Mouse (Mus musculus) cerebellum, adult 11 months (tissue): ENCODE measurements around the gene St6galnac6.

Source experiments
- DNase-seq: peaks from one replicate; pipeline ENCODE4 v3.0.0; 2022

St6galnac6 gene

DNA sequence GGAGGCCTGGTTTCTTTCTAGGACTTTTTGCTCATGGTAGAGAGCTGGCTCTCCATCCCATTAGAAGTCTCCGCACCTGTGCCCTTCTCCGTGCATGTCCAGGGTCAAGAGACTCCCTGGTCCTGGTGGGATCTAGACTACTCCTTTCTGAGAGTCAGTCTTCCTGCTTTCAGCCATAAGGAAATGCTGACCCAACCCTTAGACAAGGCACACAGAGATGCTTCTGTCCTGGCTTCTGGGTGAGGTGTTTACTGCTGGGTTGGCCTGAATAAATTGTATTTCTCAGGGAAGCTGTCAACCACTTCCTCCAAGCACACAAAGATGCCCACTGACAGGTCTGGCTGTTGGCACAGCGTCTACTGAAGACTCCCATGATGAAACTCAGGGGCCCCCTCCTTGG, at the start of gene St6galnac6:
St6galnac6 (plus strand) TSS at position 301 of the 400 bp plus-strand sequence.
- DNase-seq = no peak

DNA sequence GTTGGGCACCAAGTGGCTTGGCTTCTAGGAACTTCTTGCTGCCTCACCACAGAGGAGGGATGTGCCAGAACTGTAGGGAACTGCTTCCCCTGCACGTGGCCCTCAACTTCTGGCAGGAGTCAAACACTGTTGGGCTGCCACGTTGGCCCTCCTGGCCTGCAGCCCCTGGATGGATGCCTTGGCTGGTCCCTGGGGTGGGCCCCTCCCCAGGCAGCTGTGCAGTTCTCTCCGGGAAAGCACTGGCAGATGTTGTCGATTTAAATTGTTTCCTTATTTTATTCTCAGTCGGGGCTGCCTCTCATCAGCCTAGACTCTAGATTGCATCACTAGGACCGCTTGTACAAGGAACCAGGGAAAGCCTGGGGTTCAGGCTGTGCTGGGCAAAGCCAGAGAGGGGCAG, 49.7 kb upstream of the St6galnac6 start:
- no peak for DNase-seq

DNA sequence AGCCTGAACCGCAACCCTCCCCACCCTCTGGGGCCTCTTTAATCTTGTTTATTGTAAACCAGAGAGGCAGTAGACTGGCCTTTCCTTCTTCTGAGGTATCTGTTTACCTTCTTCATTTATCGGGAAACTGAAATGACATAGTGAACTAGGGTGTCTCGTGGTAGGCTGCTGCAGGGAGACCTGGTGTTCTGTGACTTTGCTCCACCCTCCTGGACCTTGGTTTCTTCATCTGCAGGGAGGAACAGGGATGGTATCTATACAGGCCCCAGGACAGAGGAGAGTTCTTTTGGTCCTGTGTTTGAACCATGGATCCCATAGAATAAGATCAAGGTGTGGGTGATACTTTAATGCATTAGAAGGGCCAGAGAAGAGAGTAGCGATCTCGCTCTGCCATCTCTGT, 48.3 kb upstream of the St6galnac6 start:
- no peak for DNase-seq

DNA sequence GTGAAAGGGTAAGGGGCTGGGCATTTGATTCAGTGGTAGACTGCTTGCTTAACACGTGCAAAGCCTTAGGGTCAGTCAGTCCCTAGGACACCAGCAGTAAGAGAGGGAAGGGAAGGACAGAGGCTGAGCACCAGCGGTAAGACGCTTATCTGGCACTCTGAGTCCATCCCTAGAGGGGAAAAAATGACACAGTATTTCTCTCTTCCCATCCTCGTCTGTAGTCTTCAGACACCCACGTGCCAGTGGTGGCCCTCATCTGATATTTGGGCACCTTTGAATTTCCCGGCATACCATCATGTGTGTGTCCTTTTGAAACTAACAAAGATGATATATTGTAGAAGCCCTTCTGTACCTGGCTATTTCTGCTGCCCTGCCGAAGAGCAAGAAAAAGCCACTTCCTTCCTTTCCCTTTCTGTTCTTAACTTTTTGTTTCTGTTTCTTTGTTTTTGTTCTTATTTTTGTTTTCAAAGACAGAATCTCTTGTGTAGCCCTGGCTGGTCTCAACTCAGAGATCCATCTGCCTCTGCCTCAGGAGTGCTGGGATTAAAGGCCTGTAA, 45.8 kb upstream of the St6galnac6 start:
- DNase-seq = no peak

DNA sequence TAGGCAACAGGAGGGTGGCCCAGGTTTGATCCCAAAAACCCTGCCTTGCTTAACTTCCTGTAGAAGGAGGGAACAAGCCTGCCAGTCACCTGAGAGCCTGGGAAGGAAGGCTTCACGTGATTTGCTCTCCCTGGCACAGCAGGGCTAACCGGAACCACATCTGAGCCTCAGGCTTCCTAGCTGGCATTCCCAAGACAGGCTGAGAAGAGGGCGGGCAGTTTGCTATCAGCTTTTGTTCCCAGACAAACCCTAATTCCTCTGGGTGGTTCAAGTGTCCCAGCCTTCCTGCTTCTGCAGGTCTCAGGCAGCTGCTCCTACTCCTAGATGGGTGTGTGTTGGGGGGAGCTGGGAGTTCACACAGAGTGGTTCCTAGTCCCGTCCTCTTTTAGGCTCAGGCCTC, 44.0 kb upstream of the St6galnac6 start:
- no peak for DNase-seq

DNA sequence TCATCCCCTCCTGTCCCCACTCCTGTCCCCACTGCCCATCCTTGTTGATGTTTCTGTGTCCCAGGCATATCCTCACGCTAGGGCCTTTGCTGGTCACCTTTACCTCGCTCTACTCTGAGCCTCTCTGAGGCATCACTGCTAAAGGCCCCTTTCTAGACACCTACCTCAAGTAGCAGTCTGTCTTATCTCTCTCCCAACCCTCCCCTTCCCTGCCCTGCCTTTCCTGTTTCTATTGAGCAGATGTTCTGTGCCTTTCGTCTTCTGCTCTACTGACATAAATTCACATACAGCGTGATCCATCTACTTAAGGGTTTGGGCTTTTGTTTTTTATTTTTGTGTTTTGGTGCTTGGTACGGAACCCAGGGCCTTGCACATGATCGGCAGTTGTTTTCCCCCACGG, 43.5 kb upstream of the St6galnac6 start:
- DNase-seq = no peak

DNA sequence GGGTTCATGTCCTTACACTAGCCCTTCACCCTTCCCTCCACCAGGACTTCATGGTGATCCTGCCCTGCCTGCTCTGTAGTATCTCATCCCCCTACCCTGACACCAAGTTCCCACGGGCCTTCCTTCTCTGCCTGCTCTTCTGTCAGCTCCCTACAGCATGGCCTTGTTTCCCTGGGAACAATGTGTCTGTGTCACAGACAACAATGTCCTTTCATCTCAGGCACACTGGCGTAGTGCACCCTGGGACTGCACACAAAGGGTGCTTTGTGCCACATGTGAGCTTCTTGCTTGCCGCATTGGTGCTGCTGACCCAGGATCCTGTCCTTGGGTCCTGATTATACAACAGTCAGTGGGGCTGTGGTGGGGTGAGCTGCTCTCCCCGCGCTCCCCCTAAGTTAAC, 39.9 kb upstream of the St6galnac6 start:
- DNase-seq = no peak

DNA sequence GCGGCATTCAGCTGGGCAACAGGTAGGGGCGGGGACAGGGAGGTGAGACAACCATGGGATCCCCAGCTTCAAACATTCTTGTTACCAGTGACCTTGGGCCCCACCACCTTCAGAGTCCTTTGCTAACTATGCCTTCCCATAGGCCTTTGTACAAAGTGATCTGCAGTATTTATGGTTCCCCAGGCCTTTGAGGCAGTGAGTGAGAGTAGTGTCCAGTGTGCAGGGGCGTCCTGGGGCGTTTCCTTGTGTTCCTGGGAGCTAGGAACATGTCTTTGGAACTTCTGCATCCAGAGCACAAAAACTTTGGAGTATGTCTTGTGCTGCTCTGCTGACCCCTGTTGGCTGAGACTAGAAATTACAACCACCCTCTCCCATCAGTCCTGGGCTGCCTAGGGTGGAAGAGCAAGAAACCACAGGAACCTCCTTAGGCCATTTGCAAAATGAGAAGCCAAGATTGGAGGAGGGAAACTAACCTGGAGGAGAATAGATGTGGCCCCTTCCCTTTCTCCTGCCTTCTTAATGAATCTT, 32.9 kb upstream of the St6galnac6 start:
- DNase-seq = peak; percentile 66

DNA sequence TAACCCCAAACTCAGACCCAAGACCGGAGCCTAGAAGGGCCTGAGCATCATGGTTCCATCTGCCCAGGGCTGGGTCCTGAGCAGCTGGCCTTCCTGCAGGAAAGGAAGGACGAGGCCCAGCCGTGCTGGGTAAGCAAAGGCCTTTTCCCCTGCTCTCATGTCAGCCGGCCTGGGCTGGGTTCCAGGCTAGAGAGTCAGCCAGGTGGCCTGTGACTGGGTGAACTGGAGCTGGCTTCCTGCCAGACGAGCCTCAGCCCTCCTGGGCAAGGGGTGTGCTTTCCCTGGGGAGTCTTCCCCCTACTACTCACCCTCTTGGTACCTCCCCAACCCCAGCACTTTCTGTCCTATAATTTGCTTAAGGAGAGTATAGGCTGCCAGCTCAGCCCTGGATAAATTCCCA, 31.4 kb upstream of the St6galnac6 start:
- no peak for DNase-seq

DNA sequence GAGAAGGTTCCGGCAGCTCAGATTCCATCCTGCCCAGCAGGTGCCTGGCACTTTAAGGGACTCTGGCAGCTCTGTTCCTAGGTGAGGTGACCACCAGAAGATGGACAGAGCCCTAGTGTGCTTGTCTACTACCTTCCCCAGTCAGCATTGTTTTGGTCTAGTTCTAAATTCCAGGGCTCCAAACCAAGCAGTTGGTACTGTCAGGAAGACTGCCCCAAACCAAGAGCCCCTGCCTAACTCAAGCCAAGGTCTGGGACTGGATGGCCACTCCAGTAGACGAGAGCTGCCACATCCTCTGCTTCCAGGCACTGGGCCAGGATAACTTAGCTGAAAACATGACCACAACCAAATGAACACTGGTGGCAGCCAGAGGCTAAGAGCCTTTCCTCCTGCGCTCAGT, 30.6 kb upstream of the St6galnac6 start:
- DNase-seq = no peak

DNA sequence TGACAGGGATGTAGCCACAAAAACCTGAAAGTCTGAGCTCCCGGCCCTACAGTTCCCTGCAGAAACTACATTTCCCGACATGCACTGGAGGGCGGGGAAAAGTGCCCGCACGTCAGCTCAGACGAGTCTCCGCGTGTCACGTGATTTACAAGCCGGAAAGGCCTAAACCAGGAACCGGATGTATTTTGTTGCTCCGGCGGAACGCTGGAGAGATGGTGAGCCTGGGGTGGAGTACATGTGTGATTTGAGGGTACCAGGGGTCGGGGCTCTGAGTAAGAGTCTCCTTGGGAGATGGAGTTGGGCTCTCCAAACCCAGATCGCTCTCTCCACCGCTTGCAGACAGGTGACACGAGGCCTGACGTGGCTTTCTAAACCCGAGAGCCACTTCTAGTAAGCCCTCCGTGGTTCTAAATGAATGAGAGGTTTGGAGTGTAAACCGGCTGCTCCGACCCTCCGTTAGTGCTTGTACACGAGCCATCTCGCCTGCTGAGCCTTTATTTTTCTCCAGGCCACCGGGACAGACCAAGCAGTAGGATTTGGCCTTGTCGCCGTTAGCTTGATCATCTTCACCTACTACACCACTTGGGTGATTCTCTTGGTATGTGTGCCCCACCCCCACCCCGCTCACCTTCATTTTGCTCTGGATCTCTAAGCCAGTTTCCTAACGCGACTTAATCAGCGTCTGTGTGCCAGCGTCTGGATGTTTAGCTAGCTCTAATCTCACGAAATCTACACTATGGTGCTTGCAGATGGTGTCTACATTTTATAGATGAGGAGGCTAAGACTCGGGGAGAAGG, 28.6 kb upstream of the St6galnac6 start, which contains the start of gene Dpm2:
Dpm2 (plus strand) TSS at position 161 of the 797 bp plus-strand sequence.
- peak; percentile 86 for DNase-seq

DNA sequence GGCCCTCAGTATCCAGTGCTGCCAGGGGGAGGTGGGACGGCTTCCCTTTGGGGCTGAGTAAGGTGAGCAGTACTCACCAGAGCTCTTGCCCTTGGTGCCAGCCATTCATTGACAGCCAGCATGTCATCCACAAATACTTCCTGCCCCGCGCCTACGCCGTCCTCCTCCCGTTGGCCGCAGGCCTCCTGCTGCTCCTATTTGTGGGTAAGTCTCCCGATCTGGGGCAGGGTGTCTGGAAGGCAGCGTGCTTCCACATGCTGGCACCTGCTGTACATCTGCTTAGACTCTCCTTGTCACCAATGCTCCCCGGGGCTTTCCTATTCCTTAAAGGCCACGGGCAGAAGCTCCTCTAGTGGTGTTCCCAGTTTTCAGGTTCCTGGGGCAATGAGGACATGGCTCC, 27.3 kb upstream of the St6galnac6 start:
- DNase-seq = no peak

DNA sequence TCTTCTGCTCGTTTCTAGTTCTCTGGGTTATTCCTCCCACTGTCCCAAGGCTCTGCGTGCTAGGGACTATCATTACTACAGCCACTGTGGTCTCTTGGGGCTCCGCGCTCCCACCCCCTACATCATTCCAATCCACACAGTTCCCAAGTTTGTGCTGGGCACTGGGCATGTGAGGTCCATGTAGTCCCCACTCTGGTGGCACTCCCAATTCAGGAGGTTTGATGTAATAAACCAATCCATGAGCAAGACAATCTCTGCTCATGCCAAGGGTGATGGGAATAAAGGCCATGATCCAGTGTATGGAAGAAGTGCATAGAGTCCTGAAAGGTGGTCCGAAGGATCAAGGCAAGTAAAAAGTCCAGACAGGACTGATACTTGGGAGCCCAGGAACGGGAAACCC, 25.0 kb upstream of the St6galnac6 start, which contains the start of gene Pip5kl1:
Pip5kl1 (plus strand) TSS at position 301 of the 400 bp plus-strand sequence.
- peak; percentile 27 for DNase-seq

DNA sequence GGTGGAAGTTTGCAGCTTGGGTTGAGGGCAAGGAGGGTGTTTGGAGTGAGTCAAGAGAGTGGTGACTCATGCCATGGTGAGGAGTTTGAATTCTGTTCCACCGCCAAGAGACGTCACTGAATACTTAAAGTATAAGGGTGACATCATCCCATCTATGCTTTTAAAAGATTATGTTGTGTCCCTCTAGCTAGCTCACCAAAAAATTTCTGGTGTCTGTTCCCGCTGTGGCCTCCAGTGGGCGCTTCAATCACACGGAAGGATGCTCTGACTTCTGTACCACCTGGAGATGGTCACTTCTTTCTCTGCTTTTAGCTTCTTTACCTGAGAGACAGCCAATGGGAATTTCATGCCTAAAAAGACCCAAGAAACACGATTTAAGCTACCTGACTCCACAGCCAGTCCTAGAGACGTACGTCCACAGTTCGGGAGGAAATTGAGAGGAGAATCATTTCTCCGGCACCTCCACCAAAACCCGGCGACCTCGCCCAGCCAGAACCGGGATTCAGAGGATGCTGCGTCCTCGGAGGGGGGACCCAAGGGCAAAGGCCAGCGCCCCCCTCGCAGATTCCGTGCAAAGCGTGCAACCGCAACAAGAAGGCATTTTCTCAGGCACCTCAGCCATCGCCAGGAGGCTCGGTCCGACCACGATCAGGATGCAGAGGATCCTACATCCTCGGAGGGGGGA, 24.5 kb upstream of the St6galnac6 start:
- DNase-seq = peak; percentile 68

DNA sequence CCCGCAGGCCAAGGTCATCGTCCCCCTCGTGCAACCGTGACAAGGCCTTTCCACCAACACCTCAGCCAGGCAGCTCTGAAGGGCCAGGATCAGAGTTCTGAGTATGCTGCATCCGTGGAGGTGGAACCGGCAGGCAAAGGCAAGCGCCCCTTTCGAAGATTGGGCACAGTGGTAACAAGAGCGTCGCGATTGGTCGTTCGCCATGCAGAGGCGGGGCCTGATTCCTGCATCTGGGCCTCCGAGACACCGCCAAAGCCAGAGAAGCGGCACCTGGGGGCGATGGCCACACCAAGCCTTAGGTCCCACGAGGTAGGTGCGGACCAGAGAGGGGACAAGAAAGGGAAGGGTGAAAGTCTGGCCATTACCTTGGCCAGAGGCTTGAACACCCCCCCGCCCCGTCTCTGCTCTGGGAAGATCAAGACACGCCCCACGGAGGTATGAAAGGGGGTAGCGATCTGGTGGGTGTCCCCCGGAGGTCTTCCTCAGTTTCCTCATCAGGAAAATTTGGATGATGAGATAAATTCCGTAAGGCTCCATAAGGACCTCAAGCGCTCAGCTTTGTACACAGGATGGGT, 23.8 kb upstream of the St6galnac6 start, which contains the start of gene 9430097D07Rik:
9430097D07Rik (minus strand) TSS at position 99 of the 575 bp plus-strand sequence.
- peak; percentile 68 for DNase-seq

DNA sequence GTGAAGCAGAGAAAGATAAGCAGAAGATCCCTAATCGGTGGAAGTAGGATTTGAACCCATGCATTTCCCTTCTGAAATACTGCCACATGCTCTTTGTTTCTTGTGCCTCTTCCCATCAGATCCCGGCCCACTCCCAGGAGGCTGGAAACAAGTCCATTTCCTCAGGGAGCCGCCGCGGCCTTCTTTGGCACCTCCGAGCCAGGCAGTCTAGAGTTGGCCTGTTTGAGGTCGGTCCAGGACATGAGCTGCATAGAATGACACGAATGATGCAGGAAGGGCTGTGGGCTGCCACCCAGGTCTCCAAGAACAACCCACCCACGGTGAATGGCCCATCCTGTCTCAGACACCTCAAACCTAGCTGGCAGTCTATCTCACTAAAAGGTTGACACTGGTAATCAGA, 23.0 kb upstream of the St6galnac6 start:
- DNase-seq = peak; percentile 26

DNA sequence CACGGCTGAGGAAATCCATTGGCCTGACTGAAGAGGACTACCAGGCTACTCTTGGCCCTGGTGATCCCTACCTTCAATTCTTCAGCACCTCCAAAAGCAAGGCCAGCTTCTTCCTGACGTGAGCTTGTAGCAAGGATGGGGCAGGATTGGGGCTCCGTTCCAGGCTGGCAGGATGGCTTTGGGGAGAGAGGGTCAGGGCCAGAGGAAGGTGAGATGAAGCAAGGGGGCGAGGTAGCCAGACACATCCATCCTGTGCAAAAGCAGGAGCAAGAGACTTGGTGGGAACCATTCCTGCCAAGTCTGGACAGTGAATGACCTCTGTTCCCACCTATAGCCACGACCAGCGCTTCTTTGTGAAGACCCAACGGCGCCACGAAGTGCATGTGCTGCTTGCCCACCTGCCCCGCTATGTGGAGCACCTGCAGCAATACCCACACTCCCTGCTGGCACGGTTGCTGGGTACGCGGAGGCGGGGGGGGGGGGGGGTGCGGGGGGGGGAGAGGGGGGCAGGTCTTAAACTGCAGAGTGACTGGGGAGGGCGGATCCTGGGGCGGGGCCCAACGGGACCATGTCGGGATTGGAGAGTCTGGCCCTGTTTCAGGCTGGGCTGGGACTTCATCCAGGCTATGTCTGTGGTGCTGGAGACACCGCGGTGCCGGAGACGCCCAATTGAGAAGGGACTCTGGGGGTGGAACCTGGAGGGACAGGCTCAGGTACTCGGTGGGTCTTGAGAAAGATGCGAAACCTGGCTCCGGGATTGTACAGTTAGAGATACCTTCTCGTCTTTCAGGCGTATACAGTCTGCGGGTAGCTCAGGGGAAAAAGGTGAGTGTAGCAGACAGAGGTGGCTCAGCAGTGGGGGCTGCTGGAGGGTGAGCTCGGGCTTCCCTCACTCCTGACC, 21.1 kb upstream of the St6galnac6 start:
- peak; percentile 60 for DNase-seq

DNA sequence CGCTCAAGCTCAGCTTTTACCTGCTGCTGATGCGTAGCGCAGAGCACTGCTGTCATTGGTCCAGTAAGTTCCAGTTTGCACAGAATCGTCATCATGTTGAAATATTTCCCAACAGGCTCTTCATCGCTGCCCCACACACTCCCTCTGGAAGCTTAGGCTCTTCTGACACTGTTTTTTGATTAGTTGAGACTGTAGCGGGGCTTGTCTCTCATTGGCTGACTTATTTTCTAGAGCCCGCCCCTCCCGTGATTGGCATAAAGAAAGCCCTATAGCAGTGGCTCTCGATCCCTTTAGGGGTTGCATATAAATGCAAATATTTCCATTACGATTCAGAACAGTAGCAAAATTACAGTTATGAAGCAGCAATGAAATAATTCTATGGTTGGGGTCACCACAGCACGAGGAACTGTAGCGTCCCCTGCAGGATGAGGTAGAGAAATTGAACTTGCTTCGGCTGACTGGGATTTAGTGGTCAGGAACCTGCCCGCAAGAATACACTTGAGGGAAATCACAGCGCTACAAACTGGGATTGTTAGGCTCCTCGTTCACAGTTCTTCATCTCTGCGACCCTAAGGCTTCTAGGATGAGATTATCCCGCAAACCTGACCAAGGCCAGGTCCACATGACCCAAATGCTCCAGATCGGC, 17.9 kb upstream of the St6galnac6 start:
- DNase-seq = no peak

DNA sequence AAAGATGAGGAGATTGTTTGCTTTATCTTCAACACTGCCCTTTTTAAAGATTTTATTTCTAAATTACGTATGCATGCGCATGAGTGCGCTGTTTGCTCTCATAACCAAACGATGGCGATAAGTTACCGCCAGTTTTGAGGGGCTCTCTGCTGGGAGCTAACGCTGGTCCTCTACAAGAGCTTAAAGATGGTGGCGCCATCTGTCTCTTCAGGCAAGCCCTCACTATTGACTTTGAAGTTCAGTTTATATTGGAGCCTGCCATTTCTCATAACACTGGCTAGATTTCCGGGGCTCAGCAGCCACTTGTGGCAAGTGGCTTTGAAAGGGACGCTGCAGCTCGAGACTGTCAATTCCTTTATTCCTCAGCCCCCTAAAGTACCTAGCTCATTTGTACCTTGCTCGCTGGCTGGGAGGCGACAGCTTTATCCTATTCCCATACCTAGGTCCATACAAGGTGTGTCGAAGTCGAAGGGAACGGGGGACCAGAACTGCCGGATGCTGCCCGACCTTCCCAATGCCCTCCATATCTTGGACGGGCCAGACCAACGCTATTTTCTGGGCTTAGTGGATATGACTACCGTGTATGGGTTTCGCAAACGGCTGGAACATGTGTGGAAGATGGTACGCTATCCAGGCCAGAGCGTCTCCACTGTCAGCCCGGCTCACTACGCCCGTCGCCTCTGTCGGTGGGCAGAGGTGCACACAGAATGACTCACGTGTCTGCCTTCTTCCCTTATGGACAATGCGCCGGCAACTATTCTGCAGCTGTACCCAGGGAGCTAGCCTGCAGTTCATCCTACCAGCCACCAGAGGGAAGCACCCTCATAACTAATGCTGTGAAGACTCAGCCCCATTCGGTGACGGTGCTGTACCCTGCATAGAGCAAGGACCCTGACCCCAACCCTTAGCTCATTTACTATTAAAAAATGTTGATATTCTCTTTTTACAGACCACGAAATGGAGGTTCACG, 16.4 kb upstream of the St6galnac6 start:
- peak; percentile 82 for DNase-seq

DNA sequence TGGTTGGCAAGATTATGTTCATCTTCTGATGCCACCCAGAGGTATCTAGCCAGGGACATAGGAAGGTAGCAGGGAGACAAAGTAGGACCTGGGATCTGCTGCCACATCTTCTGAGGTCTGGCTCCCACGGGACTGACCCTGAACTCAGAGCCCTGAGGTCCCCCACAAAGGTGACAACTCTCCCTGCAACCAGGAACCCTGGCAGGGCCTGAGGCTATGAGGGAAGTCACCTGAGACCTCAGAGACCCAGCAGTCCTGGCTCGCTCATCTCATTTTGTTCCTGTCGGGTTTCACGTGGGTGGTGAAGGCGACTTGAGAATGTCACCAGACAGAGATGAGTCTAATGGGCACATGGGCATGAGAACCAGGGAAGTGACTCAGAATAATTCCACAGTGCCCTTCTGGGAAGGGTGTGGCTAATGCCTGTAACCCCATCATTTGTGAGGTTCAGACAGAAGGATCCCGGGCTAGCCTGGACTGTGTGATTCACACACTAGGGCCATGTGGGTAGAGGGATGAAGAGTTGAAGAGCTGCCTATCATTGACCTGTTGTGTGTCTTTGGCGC, 14.3 kb upstream of the St6galnac6 start:
- no peak for DNase-seq
